Mouse (Mus musculus): Measurements from ENCODE around the gene Umad1.

DNA sequence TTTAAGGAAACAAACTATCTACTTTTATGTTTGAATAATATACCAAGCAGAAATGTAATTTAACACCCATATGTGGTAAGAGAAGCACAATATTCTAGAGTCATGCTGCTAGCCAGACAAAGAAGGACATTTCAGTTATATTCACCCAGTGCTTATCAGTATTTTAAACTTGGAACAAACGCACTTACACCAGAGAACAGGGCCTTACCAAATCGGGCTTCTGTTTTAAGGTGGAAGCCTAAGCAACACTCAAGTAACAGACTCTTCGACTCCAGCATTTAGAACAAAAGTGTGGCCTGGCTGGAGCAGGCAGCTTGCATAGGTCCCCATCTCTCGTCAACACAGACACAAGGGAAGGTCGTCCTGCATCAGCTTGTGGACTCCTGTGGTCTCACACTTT, 229.2 kb downstream of the Umad1 start:
- TF ChIP-seq GATA1 (IDR thresholded peaks at IDR 0.05; ENCODE audit: borderline replicate concordance, low read length): no peak
- TF ChIP-seq FLI1 (IDR thresholded peaks at IDR 0.05; ENCODE audit: low read length): no peak
